Mouse (Mus musculus) adrenal gland, postnatal 25 days (tissue): ENCODE results near the gene Eif1ad. TPM values are rescaled to one million over a fixed set of nuclear protein-coding genes. Genes with fewer than 3 reads are reported as not detected.

Experiments used
- DNase-seq: peaks from one replicate; pipeline ENCODE4 v3.0.0; 2021; ENCODE audit warnings: mixed read lengths
- total RNA-seq: library from RNA; stranded (reverse); gene quantifications from 2 replicates; pipeline ENCODE4 v1.2.3, GENCODE M21; 2021

Eif1ad gene
- total RNA-seq, 1 experiment from 2014 or later, result 25.0 TPM

- no peak for DNase-seq
Measured at GRCm38 (mm10) chr19:5419630-5420029, 53.1 kb downstream of the Eif1ad start.

- DNase-seq, result no peak
Measured at GRCm38 (mm10) chr19:5420579-5420978, 54.0 kb downstream of the Eif1ad start.

Other genes with a start within 250 kb of the Eif1ad start
- gene Klc2, start 248.2 kb upstream of the Eif1ad start, total RNA-seq, result 47.3 and 54.2 TPM in 2 replicates
- gene Pacs1, start 93.6 kb upstream of the Eif1ad start, total RNA-seq, result 18.0 and 26.9 TPM in 2 replicates
- 175 and 194 TPM in 2 replicates for gene Sf3b2, start 71.3 kb upstream of the Eif1ad start, total RNA-seq
- gene Gal3st3, start 68.4 kb upstream of the Eif1ad start, total RNA-seq, result not detected in 2 replicates
- not detected in 2 replicates for gene Catsper1, start 31.0 kb upstream of the Eif1ad start, total RNA-seq
- gene Cst6, start 17.2 kb upstream of the Eif1ad start, total RNA-seq, result 1.6 TPM in 1 of 2 replicates, not detected in the other
- gene Banf1, start 427 bp downstream of the Eif1ad start, total RNA-seq, result 148 and 160 TPM in 2 replicates
- 49.8 and 93.4 TPM in 2 replicates for gene Sart1, start 22.0 kb downstream of the Eif1ad start, total RNA-seq
- not detected in 2 replicates for gene Tsga10ip, start 35.8 kb downstream of the Eif1ad start, total RNA-seq
- gene Drap1, start 58.2 kb downstream of the Eif1ad start, total RNA-seq, result 182 and 221 TPM in 2 replicates
- 43.1 and 51.1 TPM in 2 replicates for gene AI837181, start 58.4 kb downstream of the Eif1ad start, total RNA-seq
- not detected in 2 replicates for gene Fosl1, start 80.8 kb downstream of the Eif1ad start, total RNA-seq
- gene Ccdc85b, start 91.2 kb downstream of the Eif1ad start, total RNA-seq, result 7.2 and 10.9 TPM in 2 replicates
- 53.7 and 100 TPM in 2 replicates for gene Fibp, start 93.9 kb downstream of the Eif1ad start, total RNA-seq
- gene Ctsw, start 101.8 kb downstream of the Eif1ad start, total RNA-seq, result not detected in 2 replicates
- 55.5 and 56.3 TPM in 2 replicates for gene Efemp2, start 107.2 kb downstream of the Eif1ad start, total RNA-seq
- gene Mus81, start 121.7 kb downstream of the Eif1ad start, total RNA-seq, result 31.1 and 35.0 TPM in 2 replicates
- gene Cfl1, start 123.7 kb downstream of the Eif1ad start, total RNA-seq, result 625 and 632 TPM in 2 replicates
- 2.2 and 3.7 TPM in 2 replicates for gene 1700020D05Rik, start 137.0 kb downstream of the Eif1ad start, total RNA-seq
- 13.1 and 18.4 TPM in 2 replicates for gene Snx32, start 143.8 kb downstream of the Eif1ad start, total RNA-seq
- gene Ovol1, start 193.9 kb downstream of the Eif1ad start, total RNA-seq, result not detected in 2 replicates
- gene Ap5b1, start 201.3 kb downstream of the Eif1ad start, total RNA-seq, result 13.1 and 16.4 TPM in 2 replicates
- gene Rnaseh2c, start 235.1 kb downstream of the Eif1ad start, total RNA-seq, result 97.8 and 144 TPM in 2 replicates
- gene Kat5, start 243.5 kb downstream of the Eif1ad start, total RNA-seq, result 74.6 and 86.3 TPM in 2 replicates